Mouse (Mus musculus) adrenal gland, postnatal 25 days (tissue): ENCODE measurements at regions not wholly inside any gene's neighbourhood (a gene's known extent, or its start where the extent isn't known, plus 50 kb on each side); places are given as distances from the start of the nearest gene placed in this dataset.
"Not testable (repeated sequence)": the region's sequence is repeated elsewhere in the genome, so short reads cannot be mapped to it uniquely, and the experiment has no call there.

Experiments used
- DNase-seq: peaks from one replicate; pipeline ENCODE4 v3.0.0; 2021; ENCODE audit warnings: mixed read lengths

GRCm38 (mm10) chr1:154018241-154018640 is 118.2 kb upstream of the Teddm2 start:
- DNase-seq: no peak

GRCm38 (mm10) chr1:154024301-154024700 is 124.3 kb upstream of the Teddm2 start:
- no peak for DNase-seq

GRCm38 (mm10) chr1:154027303-154027702 is 127.3 kb upstream of the Teddm2 start:
- no peak for DNase-seq

GRCm38 (mm10) chr1:154029826-154030225 is 129.8 kb upstream of the Teddm2 start:
- DNase-seq: no peak

GRCm38 (mm10) chr1:154032669-154033099 is 132.7 kb upstream of the Teddm2 start:
- DNase-seq: peak; percentile 86

- peak; percentile 34 for DNase-seq
These were observed 134.1 kb upstream of the Teddm2 start for GRCm38 (mm10) chr1:154033958-154034606.

GRCm38 (mm10) chr1:154036729-154037270 is 136.8 kb upstream of the Teddm2 start:
- no peak for DNase-seq

- no peak for DNase-seq
These were observed 138.2 kb upstream of the Teddm2 start for GRCm38 (mm10) chr1:154038241-154038640.

- DNase-seq: no peak
These were observed 140.9 kb upstream of the Teddm2 start for GRCm38 (mm10) chr1:154040907-154041306.

GRCm38 (mm10) chr1:154042956-154043355 is 142.9 kb upstream of the Teddm2 start:
- no peak for DNase-seq

GRCm38 (mm10) chr1:154044712-154045111 is 144.7 kb upstream of the Teddm2 start:
- DNase-seq: peak; percentile 23

GRCm38 (mm10) chr1:154045951-154046350 is 145.9 kb upstream of the Teddm2 start:
- no peak for DNase-seq

- no peak for DNase-seq
These were observed 147.3 kb upstream of the Zfp648 start for GRCm38 (mm10) chr1:154053641-154054040.

GRCm38 (mm10) chr1:154054874-154055273 is 146.1 kb upstream of the Zfp648 start:
- no peak for DNase-seq

GRCm38 (mm10) chr1:154061397-154061796 is 139.6 kb upstream of the Zfp648 start:
- not testable (repeated sequence) for DNase-seq

- no peak for DNase-seq
These were observed 139.1 kb upstream of the Zfp648 start for GRCm38 (mm10) chr1:154061851-154062250.

GRCm38 (mm10) chr1:154062666-154063065 is 138.3 kb upstream of the Zfp648 start:
- DNase-seq: no peak

GRCm38 (mm10) chr1:154064633-154065032 is 136.4 kb upstream of the Zfp648 start:
- DNase-seq: no peak

- no peak for DNase-seq
These were observed 135.4 kb upstream of the Zfp648 start for GRCm38 (mm10) chr1:154065336-154066329.

GRCm38 (mm10) chr1:154067856-154068255 is 133.1 kb upstream of the Zfp648 start:
- no peak for DNase-seq

GRCm38 (mm10) chr1:154074270-154074669 is 126.7 kb upstream of the Zfp648 start:
- no peak for DNase-seq

GRCm38 (mm10) chr1:154076684-154077475 is 124.1 kb upstream of the Zfp648 start:
- DNase-seq: no peak
